Mouse (Mus musculus): Measurements from ENCODE around the gene Dnajc5. TPM values are rescaled to one million over a fixed set of nuclear protein-coding genes. Genes with fewer than 3 reads are reported as not detected.

The Dnajc5 gene
- polyA plus RNA-seq, 1 experiment from 2014 or later: 129 TPM

- ATAC-seq (ENCODE audit: low FRiP score): no peak
Observed at GRCm38 (mm10) chr2:181578790-181579618, 58.7 kb downstream of the Dnajc5 start.

GRCm38 (mm10) chr2:181579681-181580080 lies 59.4 kb downstream of the Dnajc5 start:
- H3K9me3 ChIP-seq: no peaks in the 10 kb centered on the region
- H3K36me3 ChIP-seq (replicated peaks): peaks cover 19% of the 10 kb centered on the region
- no peaks in the 10 kb centered on the region for H3K27me3 ChIP-seq
- H3K4me1 ChIP-seq: peaks cover 11% of the 10 kb centered on the region
- no peak overlapping the region for H3K4me2 ChIP-seq
- ATAC-seq (ENCODE audit: low FRiP score): no peak
- H3K27ac ChIP-seq: no peak overlapping the region
- H3K4me3 ChIP-seq (replicated peaks): no peak overlapping the region
- 96% methylated on average over 1 of the region's 1 CpGs for WGBS
- peak overlapping the region; percentile 9; the same call in 1 of the 2 replicates for H3K9ac ChIP-seq

More at GRCm38 (mm10) chr2:181578790-181579618, 58.7 kb downstream of the Dnajc5 start:
- Histone ChIP-seq H3K4me2 (no peak overlapping the region), H3K4me3 (replicated peaks) (no peak overlapping the region), H3K27me3 (no peaks in the 10 kb centered on the region), H3K4me1 (peaks cover 11% of the 10 kb centered on the region), H3K9me3 (no peaks in the 10 kb centered on the region), H3K36me3 (replicated peaks) (peaks cover 19% of the 10 kb centered on the region), H3K27ac (no peak overlapping the region), H3K9ac (no peak overlapping the region)
- WGBS: 72% methylated on average over 5 of the region's 5 CpGs

GRCm38 (mm10) chr2:181580131-181580772 lies 60.0 kb downstream of the Dnajc5 start:
- no peak overlapping the region for H3K27ac ChIP-seq
- peak overlapping the region; percentile 79; the same call in 1 of the 2 replicates for H3K9ac ChIP-seq
- peaks cover 11% of the 10 kb centered on the region for H3K4me1 ChIP-seq
- peaks cover 23% of the 10 kb centered on the region for H3K36me3 ChIP-seq (replicated peaks)
- peak overlapping the region; percentile 75 for H3K4me3 ChIP-seq (replicated peaks)
- H3K27me3 ChIP-seq: no peaks in the 10 kb centered on the region
- H3K4me2 ChIP-seq: peak overlapping the region; percentile 94
- 84% methylated on average over 5 of the region's 5 CpGs for WGBS
- H3K9me3 ChIP-seq: no peaks in the 10 kb centered on the region
- ATAC-seq (ENCODE audit: low FRiP score): no peak

GRCm38 (mm10) chr2:181581016-181581401 lies 60.7 kb downstream of the Dnajc5 start:
- H3K27me3 ChIP-seq: no peaks in the 10 kb centered on the region
- under 1% methylated on average over 11 of the region's 11 CpGs for WGBS
- H3K4me1 ChIP-seq: peaks cover 11% of the 10 kb centered on the region
- peak overlapping the region; percentile 75 for H3K4me3 ChIP-seq (replicated peaks)
- H3K9me3 ChIP-seq: no peaks in the 10 kb centered on the region
- ATAC-seq (ENCODE audit: low FRiP score): peak; percentile 74
- peak overlapping the region; percentile 94 for H3K4me2 ChIP-seq
- H3K27ac ChIP-seq: peak overlapping the region; percentile 91
- peak overlapping the region; percentile 79 for H3K9ac ChIP-seq
- H3K36me3 ChIP-seq (replicated peaks): peaks cover 31% of the 10 kb centered on the region

GRCm38 (mm10) chr2:181581402-181582120 lies 61.3 kb downstream of the Dnajc5 start:
- Histone ChIP-seq H3K36me3 (replicated peaks) (peaks cover 36% of the 10 kb centered on the region), H3K4me1 (peaks cover 11% of the 10 kb centered on the region), H3K9me3 (no peaks in the 10 kb centered on the region), H3K9ac (peak overlapping the region; percentile 79), H3K27me3 (no peaks in the 10 kb centered on the region), H3K27ac (peak overlapping the region; percentile 91), H3K4me2 (peak overlapping the region; percentile 94), H3K4me3 (replicated peaks) (peak overlapping the region; percentile 75)
- WGBS: under 1% methylated on average over 49 of the region's 49 CpGs
- peak; percentile 89 for ATAC-seq (ENCODE audit: low FRiP score)

GRCm38 (mm10) chr2:181582358-181582757 lies 62.1 kb downstream of the Dnajc5 start:
- no peaks in the 10 kb centered on the region for H3K27me3 ChIP-seq
- no peak overlapping the region for H3K27ac ChIP-seq
- H3K4me3 ChIP-seq (replicated peaks): peak overlapping the region; percentile 75; the same call in 1 of the 2 replicates
- H3K4me2 ChIP-seq: peak overlapping the region; percentile 94
- 71% methylated on average over 2 of the region's 2 CpGs for WGBS
- H3K9ac ChIP-seq: no peak overlapping the region
- no peak for ATAC-seq (ENCODE audit: low FRiP score)
- H3K4me1 ChIP-seq: peaks cover 11% of the 10 kb centered on the region
- no peaks in the 10 kb centered on the region for H3K9me3 ChIP-seq
- peaks cover 44% of the 10 kb centered on the region for H3K36me3 ChIP-seq (replicated peaks)

- H3K27ac ChIP-seq: no peak overlapping the region
- no peak overlapping the region for H3K9ac ChIP-seq
- no peak overlapping the region for H3K4me2 ChIP-seq
- H3K36me3 ChIP-seq (replicated peaks): peaks cover 50% of the 10 kb centered on the region
- H3K27me3 ChIP-seq: no peaks in the 10 kb centered on the region
- H3K9me3 ChIP-seq: no peaks in the 10 kb centered on the region
- no peak overlapping the region for H3K4me3 ChIP-seq (replicated peaks)
- 91% methylated on average over 1 of the region's 1 CpGs for WGBS
- no peak for ATAC-seq (ENCODE audit: low FRiP score)
- peaks cover 11% of the 10 kb centered on the region for H3K4me1 ChIP-seq
Observed at GRCm38 (mm10) chr2:181582939-181583338, 62.7 kb downstream of the Dnajc5 start.

- 86% methylated on average over 3 of the region's 3 CpGs for WGBS
- ATAC-seq (ENCODE audit: low FRiP score): no peak
- no peak overlapping the region for H3K4me2 ChIP-seq
- peaks cover 57% of the 10 kb centered on the region for H3K36me3 ChIP-seq (replicated peaks)
- H3K4me1 ChIP-seq: peaks cover 11% of the 10 kb centered on the region
- no peak overlapping the region for H3K9ac ChIP-seq
- H3K27ac ChIP-seq: no peak overlapping the region
- no peaks in the 10 kb centered on the region for H3K9me3 ChIP-seq
- no peak overlapping the region for H3K4me3 ChIP-seq (replicated peaks)
- H3K27me3 ChIP-seq: no peaks in the 10 kb centered on the region
Observed at GRCm38 (mm10) chr2:181583460-181584257, 63.4 kb downstream of the Dnajc5 start.

GRCm38 (mm10) chr2:181584411-181584942 lies 64.2 kb downstream of the Dnajc5 start, which contains the start of gene Uckl1:
Uckl1 (minus strand) TSS chr2:181584892.
- no peak within 1 kb of the TSS for H3K4me2 ChIP-seq
- H3K27ac ChIP-seq: no peak within 1 kb of the TSS
- H3K4me3 ChIP-seq (replicated peaks): no peak within 1 kb of the TSS
- no peak for ATAC-seq (ENCODE audit: low FRiP score)
- peaks cover 65% of the 10 kb centered on the region for H3K36me3 ChIP-seq (replicated peaks)
- H3K27me3 ChIP-seq: no peaks in the 10 kb centered on the region
- 93% methylated on average over 4 of the region's 4 CpGs for WGBS
- H3K9ac ChIP-seq: no peak within 1 kb of the TSS
- H3K4me1 ChIP-seq: peaks cover 11% of the 10 kb centered on the region
- H3K9me3 ChIP-seq: no peaks in the 10 kb centered on the region

GRCm38 (mm10) chr2:181585506-181585905 lies 65.2 kb downstream of the Dnajc5 start:
- no peak for ATAC-seq (ENCODE audit: low FRiP score)
- Histone ChIP-seq H3K9me3 (no peaks in the 10 kb centered on the region), H3K36me3 (replicated peaks) (peaks cover 76% of the 10 kb centered on the region), H3K9ac (no peak overlapping the region), H3K27me3 (no peaks in the 10 kb centered on the region), H3K4me2 (no peak overlapping the region), H3K4me1 (peaks cover 5% of the 10 kb centered on the region), H3K4me3 (replicated peaks) (no peak overlapping the region), H3K27ac (no peak overlapping the region)
- WGBS: 95% methylated on average over 5 of the region's 5 CpGs

- H3K4me2 ChIP-seq: no peak overlapping the region
- H3K9ac ChIP-seq: no peak overlapping the region
- no peaks in the 10 kb centered on the region for H3K27me3 ChIP-seq
- ATAC-seq (ENCODE audit: low FRiP score): no peak
- H3K4me3 ChIP-seq (replicated peaks): no peak overlapping the region
- H3K9me3 ChIP-seq: no peaks in the 10 kb centered on the region
- 97% methylated on average over 3 of the region's 3 CpGs for WGBS
- no peak overlapping the region for H3K27ac ChIP-seq
- peaks cover 4% of the 10 kb centered on the region for H3K4me1 ChIP-seq
- peaks cover 79% of the 10 kb centered on the region for H3K36me3 ChIP-seq (replicated peaks)
Observed at GRCm38 (mm10) chr2:181586124-181586523, 65.8 kb downstream of the Dnajc5 start.

All from forebrain, embryonic 12.5 days (tissue).